Mouse (Mus musculus) lung, postnatal 0 days (tissue): Measurements from ENCODE around the gene Golph3. TPM values are rescaled to one million over a fixed set of nuclear protein-coding genes. Genes with fewer than 3 reads are reported as not detected.

ENCODE experiments used
- ATAC-seq: fragments of 200-750 bp; cut with Nextera tagmentation; 2 replicates; pipeline ENCODE4 v1.8.0; 2017; ENCODE audit warnings: moderate library complexity
- DNase-seq: peaks from one replicate; pipeline ENCODE4 v3.0.0-alpha.2; 2016; ENCODE audit warnings: low spot score
- H3K27ac ChIP-seq: fragments of 300-500 bp; sonication (generic); 2 replicates; pipeline ENCODE4 v1.5.1; 2014; ENCODE audit warnings: antibody characterized with exemption, mild to moderate bottlenecking, low read length, mixed read lengths
- H3K27me3 ChIP-seq: fragments of 300-500 bp; sonication (generic); replicated peaks from 2 replicates; pipeline ENCODE4 v1.6.1; 2014; ENCODE audit warnings: low read length, mixed read lengths; ENCODE audit not compliant: insufficient read depth
- H3K36me3 ChIP-seq: fragments of 300-500 bp; sonication (generic); 2 replicates; pipeline ENCODE4 v1.6.1; 2014; ENCODE audit warnings: low read length, mixed read lengths; ENCODE audit not compliant: insufficient read depth
- H3K4me1 ChIP-seq: fragments of 300-500 bp; sonication (generic); 2 replicates; pipeline ENCODE4 v1.6.1; 2014; ENCODE audit warnings: antibody characterized with exemption, low read depth, low read length, mixed read lengths; ENCODE audit not compliant: insufficient read depth
- H3K4me2 ChIP-seq: fragments of 300-500 bp; sonication (generic); replicated peaks from 2 replicates; pipeline ENCODE4 v1.6.1; 2014; ENCODE audit warnings: low read depth, mild to moderate bottlenecking, low read length, moderate library complexity, mixed read lengths
- H3K4me3 ChIP-seq: fragments of 300-500 bp; sonication (generic); 2 replicates; pipeline ENCODE4 v1.5.1; 2014; ENCODE audit warnings: low read depth, low read length
- H3K9ac ChIP-seq: fragments of 300-500 bp; sonication (generic); replicated peaks from 2 replicates; pipeline ENCODE4 v1.6.1; 2014; ENCODE audit warnings: low read depth, mild to moderate bottlenecking
- H3K9me3 ChIP-seq: fragments of 300-500 bp; sonication (generic); 2 replicates; pipeline ENCODE4 v1.6.1; 2016; ENCODE audit warnings: low read length, mixed read lengths
- CTCF ChIP-seq: IDR thresholded peaks from 2 replicates; pipeline ENCODE4 v1.5.1; 2016; ENCODE audit warnings: antibody characterized with exemption, mild to moderate bottlenecking
- EP300 ChIP-seq: IDR thresholded peaks from 2 replicates; pipeline ENCODE4 v1.6.1; 2016; ENCODE audit warnings: antibody characterized with exemption, mild to moderate bottlenecking, control low read depth
- WGBS: fragments of 180-500 bp; shearing (Covaris S2); extraction: QIAGEN DNeasy Blood & Tissue Kit; methylation state at CpG from one replicate; pipeline ENCODE4 v1.1.7; 2014; 5-methylcytosine and 5-hydroxymethylcytosine counted together
- polyA plus RNA-seq: library from polyadenylated mRNA; unstranded; fragments of >200 nt; fragmentation: Nextera tagmentation; extraction: Ambion mirVana; gene quantifications from 2 replicates; pipeline ENCODE4 v1.2.1, GENCODE M21; 2015

The Golph3 gene
- polyA plus RNA-seq, 1 experiment from 2014 or later, result 79.4 TPM

- Histone ChIP-seq H3K4me1 (peaks cover 18% of the 10 kb centered on the region), H3K9ac (no peak overlapping the region), H3K4me3 (no peak overlapping the region), H3K4me2 (no peak overlapping the region), H3K27me3 (no peaks in the 10 kb centered on the region), H3K9me3 (no peaks in the 10 kb centered on the region), H3K27ac (no peak overlapping the region), H3K36me3 (no peaks in the 10 kb centered on the region)
- TF ChIP-seq EP300 (no peak), CTCF (peak; percentile 95)
- 7% methylated on average over 8 of the region's 8 CpGs for WGBS
- DNase-seq (peak; percentile 91), ATAC-seq (peak; percentile 40)
Observed at GRCm38 (mm10) chr15:12371183-12371582, 49.9 kb downstream of the Golph3 start.

GRCm38 (mm10) chr15:12373496-12373895 lies 52.2 kb downstream of the Golph3 start:
- 76% methylated on average over 14 of the region's 14 CpGs for WGBS

GRCm38 (mm10) chr15:12373918-12374317 lies 52.7 kb downstream of the Golph3 start:
- TF ChIP-seq EP300 (no peak), CTCF (no peak)
- Histone ChIP-seq H3K4me1 (peaks cover 10% of the 10 kb centered on the region), H3K27ac (no peak overlapping the region), H3K4me3 (no peak overlapping the region), H3K9ac (no peak overlapping the region), H3K36me3 (no peaks in the 10 kb centered on the region), H3K9me3 (no peaks in the 10 kb centered on the region), H3K4me2 (no peak overlapping the region), H3K27me3 (no peaks in the 10 kb centered on the region)
- DNase-seq, result no peak
- 80% methylated on average over 6 of the region's 6 CpGs for WGBS
- ATAC-seq, result no peak

More at GRCm38 (mm10) chr15:12373496-12373895, 52.2 kb downstream of the Golph3 start:
- Histone ChIP-seq H3K9me3 (no peaks in the 10 kb centered on the region), H3K36me3 (no peaks in the 10 kb centered on the region), H3K4me3 (no peak overlapping the region), H3K9ac (no peak overlapping the region), H3K27me3 (no peaks in the 10 kb centered on the region), H3K4me1 (peaks cover 10% of the 10 kb centered on the region), H3K4me2 (no peak overlapping the region), H3K27ac (no peak overlapping the region)
- DNase-seq (no peak), ATAC-seq (no peak)
- TF ChIP-seq CTCF, result no peak
- TF ChIP-seq EP300, result no peak

GRCm38 (mm10) chr15:12374916-12375315 lies 53.7 kb downstream of the Golph3 start:
- Histone ChIP-seq H3K4me1 (peaks cover 10% of the 10 kb centered on the region), H3K27ac (no peak overlapping the region), H3K9me3 (no peaks in the 10 kb centered on the region), H3K36me3 (no peaks in the 10 kb centered on the region), H3K4me2 (peak overlapping the region; percentile 60), H3K27me3 (no peaks in the 10 kb centered on the region), H3K9ac (no peak overlapping the region), H3K4me3 (peak overlapping the region; percentile 12; the same call in 1 of the 2 replicates)
- ATAC-seq, result no peak
- TF ChIP-seq CTCF (0 out of 2 replicates have a peak, but pooled peaks have one; percentile 7), EP300 (no peak)
- DNase-seq, result no peak
- whole genome bisulfite sequencing, result 64% methylated on average over 18 of the region's 18 CpGs

- Histone ChIP-seq H3K36me3 (no peaks in the 10 kb centered on the region), H3K9me3 (no peaks in the 10 kb centered on the region), H3K27me3 (no peaks in the 10 kb centered on the region), H3K4me2 (peak overlapping the region; percentile 60), H3K9ac (no peak overlapping the region), H3K27ac (peak overlapping the region; percentile 27), H3K4me1 (peaks cover 10% of the 10 kb centered on the region), H3K4me3 (peak overlapping the region; percentile 33)
- ATAC-seq (peak; percentile 89), DNase-seq (peak; percentile 95)
- no peak for TF ChIP-seq EP300
- peak; percentile 86 for TF ChIP-seq CTCF
- 6% methylated on average over 19 of the region's 19 CpGs for WGBS
Observed at GRCm38 (mm10) chr15:12375641-12376311, 54.5 kb downstream of the Golph3 start.

- H3K9ac ChIP-seq, result no peak overlapping the region
- no peak for TF ChIP-seq EP300
- no peak for TF ChIP-seq CTCF
- 38% methylated on average over 13 of the region's 13 CpGs for WGBS
- no peak for DNase-seq
- no peak for ATAC-seq
- H3K27me3 ChIP-seq, result no peaks in the 10 kb centered on the region
- H3K9me3 ChIP-seq, result no peaks in the 10 kb centered on the region
- H3K4me3 ChIP-seq, result 0 out of 2 replicates have a peak overlapping the region, but pooled peaks have one; percentile 33
- peak overlapping the region; percentile 60 for H3K4me2 ChIP-seq
- H3K4me1 ChIP-seq, result peaks cover 10% of the 10 kb centered on the region
- H3K36me3 ChIP-seq, result no peaks in the 10 kb centered on the region
- H3K27ac ChIP-seq, result peak overlapping the region; percentile 32
Observed at GRCm38 (mm10) chr15:12376491-12377069, 55.3 kb downstream of the Golph3 start.
